Mouse (Mus musculus) macrophage (primary cell): Measurements from ENCODE around the gene Chst8. TPM values are rescaled to one million over a fixed set of nuclear protein-coding genes. Genes with fewer than 3 reads are reported as not detected.

ENCODE experiments used
- H3K27ac ChIP-seq: fragments of 350-480 bp; formaldehyde crosslinking; 2 replicates; pipeline ENCODE4 v1.9.0; 2021
- H3K36me3 ChIP-seq: fragments of 350-480 bp; formaldehyde crosslinking; 2 replicates; pipeline ENCODE4 v1.9.0; 2021; ENCODE audit errors: inconsistent target
- H3K4me3 ChIP-seq: fragments of 350-480 bp; formaldehyde crosslinking; 2 replicates; pipeline ENCODE4 v1.9.0; 2021; ENCODE audit errors: inconsistent target
- H3K79me2 ChIP-seq: fragments of 350-480 bp; formaldehyde crosslinking; 2 replicates; pipeline ENCODE4 v1.9.0; 2021; ENCODE audit errors: inconsistent target
- WGBS: methylation state at CpG from one replicate; pipeline ENCODE4 v1.1.7; 2026; ENCODE audit warnings: inconsistent platforms; ENCODE audit not compliant: missing documents; 5-methylcytosine and 5-hydroxymethylcytosine counted together
- polyA plus RNA-seq: library from polyadenylated mRNA; stranded (reverse); fragments of 250-400 nt; gene quantifications from 3 replicates; pipeline ENCODE4 v1.2.4, GENCODE M21; 2018; ENCODE audit warnings: inconsistent platforms

Gene Chst8
- polyA plus RNA-seq, 1 experiment from 2014 or later, result not detected

DNA sequence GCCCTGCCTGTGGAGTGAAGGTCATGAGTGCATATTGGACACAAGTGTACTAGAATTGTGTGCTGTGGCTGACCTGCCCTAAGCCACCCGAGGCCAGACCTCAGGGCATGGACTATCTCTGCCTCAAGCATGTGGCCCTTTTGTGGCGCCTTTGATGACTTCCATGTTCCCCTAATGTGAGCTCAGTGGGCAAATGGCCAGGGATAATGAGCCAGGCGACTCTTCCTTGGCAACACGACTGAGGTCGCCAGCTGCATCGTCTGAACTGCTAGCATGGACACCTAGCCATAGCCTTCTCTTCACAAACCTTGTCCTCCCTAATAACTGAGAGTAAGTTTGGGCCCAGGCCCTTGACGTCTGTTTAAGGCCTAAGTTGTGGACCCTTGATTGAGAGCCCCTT lies 4.5 kb upstream of the Chst8 start:
- H3K4me3 ChIP-seq, result no peak overlapping the region
- no peak overlapping the region for H3K27ac ChIP-seq
- H3K36me3 ChIP-seq, result no peaks in the 10 kb centered on the region
- no peaks in the 10 kb centered on the region for H3K79me2 ChIP-seq
- WGBS, result 82% methylated on average over 7 of the region's 7 CpGs

DNA sequence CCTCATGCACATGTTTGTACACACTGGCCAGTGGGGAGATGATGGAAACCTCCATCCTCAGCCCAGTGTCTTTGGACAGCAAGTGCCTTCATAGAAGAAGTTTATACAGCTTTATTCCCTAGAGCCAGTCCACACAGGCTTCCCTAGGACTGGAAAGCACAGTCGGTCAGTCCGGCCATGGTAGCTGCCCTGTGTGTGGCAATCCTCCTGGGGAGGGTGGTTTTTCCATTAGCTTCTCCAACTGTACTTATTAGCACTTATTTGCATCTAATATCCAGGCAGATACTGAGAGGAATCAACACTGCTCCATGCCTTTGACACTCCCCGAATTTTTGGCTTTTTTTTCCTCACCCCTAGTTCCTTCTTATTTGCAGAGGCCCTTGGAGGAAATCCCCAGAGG lies 2.3 kb upstream of the Chst8 start:
- 75% methylated on average over 3 of the region's 3 CpGs for WGBS
- H3K36me3 ChIP-seq, result no peaks in the 10 kb centered on the region
- no peaks in the 10 kb centered on the region for H3K79me2 ChIP-seq
- no peak overlapping the region for H3K27ac ChIP-seq
- H3K4me3 ChIP-seq, result no peak overlapping the region

DNA sequence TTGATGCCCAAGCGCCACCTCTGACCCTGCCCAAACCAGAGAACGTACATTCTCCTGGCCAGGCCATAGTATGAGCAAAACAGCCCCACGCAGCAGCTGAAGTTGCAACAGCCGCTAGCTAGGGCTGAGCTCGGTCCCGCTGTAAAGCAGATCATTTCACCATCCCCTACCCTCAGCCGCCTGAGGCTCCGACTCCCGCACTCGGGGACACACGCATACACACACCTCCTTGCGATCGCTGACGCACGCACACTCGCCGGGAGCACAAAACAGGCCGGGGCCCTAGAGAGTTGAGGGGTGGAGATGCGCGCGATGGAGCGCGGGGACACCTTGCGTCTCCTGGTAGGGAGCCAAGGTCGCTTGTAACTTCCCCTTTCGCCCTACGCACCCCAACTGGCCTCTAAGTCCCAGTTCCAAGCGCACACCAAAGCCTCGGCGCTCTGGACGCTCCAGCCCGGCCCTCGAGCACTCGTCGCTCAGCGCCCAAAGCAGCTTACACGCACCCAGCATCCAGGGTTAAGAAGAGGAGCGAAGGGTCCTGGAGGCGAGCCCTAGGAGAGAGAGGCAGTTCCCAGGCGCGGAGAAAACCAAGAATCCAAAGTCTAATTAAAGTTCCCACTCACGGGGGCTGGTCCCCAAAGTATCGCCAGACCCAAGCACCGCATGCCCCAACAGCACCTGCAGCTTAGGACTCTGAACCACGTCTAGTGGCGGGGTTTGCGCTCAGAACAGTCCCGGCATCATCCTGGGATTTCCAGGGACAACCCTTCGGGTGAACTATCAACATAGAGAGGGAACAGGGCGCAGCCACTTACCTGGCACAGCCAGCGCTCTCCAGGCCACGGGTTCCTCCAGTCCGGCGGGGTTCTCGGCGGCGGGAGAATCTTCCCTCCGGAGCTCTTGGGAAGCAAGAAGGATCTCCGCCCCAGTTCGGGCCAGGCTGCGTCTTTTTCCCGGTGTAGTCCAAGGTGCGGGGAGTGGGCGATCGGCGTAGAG lies 682 bp downstream of the Chst8 start:
- WGBS, result 4% methylated on average over 66 of the region's 66 CpGs
- no peak overlapping the region for H3K27ac ChIP-seq
- no peaks in the 10 kb centered on the region for H3K79me2 ChIP-seq
- H3K36me3 ChIP-seq, result no peaks in the 10 kb centered on the region
- H3K4me3 ChIP-seq, result no peak overlapping the region

DNA sequence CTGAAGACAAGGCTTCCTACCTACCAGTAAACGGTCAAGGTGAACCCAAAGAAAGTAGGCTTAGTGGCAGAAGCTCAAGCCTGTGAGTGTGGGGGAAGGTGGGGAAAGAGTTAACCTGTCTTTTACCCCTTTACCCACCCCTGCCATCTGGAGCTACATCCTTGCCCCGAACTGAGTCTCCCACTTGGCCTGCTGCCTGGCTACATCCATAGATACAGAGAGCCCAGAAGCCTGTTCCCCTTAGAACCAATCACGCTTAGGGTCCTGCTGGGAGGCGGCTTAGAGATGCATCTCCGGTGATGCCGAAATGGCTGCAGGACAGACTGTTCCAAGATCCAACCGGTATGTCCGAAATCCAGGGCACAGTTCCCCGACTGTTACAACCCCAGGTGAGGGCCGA lies 1.5 kb downstream of the Chst8 start:
- no peaks in the 10 kb centered on the region for H3K79me2 ChIP-seq
- no peaks in the 10 kb centered on the region for H3K36me3 ChIP-seq
- H3K4me3 ChIP-seq, result no peak overlapping the region
- H3K27ac ChIP-seq, result no peak overlapping the region
- 18% methylated on average over 10 of the region's 10 CpGs for WGBS

DNA sequence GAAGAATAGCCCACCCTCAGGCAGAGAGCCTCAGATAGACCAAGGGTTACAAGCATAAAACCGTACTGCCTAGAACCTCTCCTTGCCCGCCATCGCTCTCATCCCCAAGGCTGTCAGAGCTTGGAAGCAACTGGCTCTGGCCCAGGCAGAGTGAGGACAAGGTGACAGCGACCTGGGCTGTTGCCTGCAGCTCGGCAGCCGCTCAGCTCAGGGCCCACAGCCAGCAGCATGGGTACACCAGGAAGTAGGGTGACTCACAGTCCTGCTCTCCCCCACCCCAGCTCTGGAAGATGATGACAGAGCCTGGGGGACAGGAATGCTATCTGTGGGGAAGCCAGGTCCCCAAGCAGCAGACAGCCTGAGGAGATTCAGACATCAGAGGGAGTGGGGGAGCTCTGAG lies 6.2 kb downstream of the Chst8 start:
- 56% methylated on average over 6 of the region's 6 CpGs for WGBS
- no peaks in the 10 kb centered on the region for H3K79me2 ChIP-seq
- no peak overlapping the region for H3K27ac ChIP-seq
- H3K36me3 ChIP-seq, result no peaks in the 10 kb centered on the region
- no peak overlapping the region for H3K4me3 ChIP-seq

DNA sequence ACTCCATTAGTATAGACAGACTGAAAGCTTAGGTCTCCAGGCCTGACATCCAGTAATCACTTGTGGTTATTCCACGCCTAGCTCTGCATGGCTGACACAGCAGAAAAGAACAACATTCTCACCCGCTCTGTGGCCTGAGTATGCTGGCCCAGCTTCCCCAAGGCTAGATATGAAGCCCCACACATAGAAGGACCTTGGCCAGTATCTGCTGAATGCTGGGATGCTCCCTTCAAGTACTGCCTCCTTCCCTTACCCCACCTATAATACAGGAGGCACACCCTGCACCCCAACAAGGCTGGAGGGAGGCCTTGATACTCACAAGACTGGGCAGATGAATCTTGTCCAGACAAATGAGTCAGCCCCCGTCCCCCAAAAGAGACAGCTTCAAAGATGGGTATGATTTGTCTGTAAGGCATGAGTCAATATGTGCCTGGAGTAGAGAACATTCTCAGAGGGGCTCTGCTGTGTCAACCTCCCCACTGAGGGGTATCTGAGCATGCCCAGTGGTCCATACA lies 6.8 kb downstream of the Chst8 start:
- no peaks in the 10 kb centered on the region for H3K36me3 ChIP-seq
- H3K79me2 ChIP-seq, result no peaks in the 10 kb centered on the region
- H3K4me3 ChIP-seq, result no peak overlapping the region
- 86% methylated on average over 3 of the region's 3 CpGs for WGBS
- no peak overlapping the region for H3K27ac ChIP-seq

DNA sequence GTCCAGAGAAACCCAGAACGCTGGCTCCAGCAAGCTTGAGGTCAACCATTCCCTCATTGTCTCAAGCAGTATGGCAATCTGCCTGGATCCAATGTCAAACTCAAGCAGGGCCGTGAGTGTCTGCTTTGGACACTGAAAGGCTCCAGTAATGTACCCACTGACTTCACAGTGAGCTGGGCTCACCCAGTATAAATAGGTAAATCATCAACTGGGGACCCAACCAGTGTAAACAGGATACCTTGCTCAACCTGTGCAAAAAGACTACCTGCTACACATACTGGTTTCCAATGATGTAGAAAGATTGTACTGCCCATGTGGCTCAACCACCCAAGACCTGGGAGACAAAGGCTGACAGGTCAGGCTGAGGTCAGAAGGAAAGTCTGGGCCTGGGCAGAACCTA lies 7.5 kb downstream of the Chst8 start:
- 88% methylated on average over 2 of the region's 2 CpGs for WGBS
- Histone ChIP-seq H3K4me3 (no peak overlapping the region), H3K36me3 (no peaks in the 10 kb centered on the region), H3K79me2 (no peaks in the 10 kb centered on the region), H3K27ac (no peak overlapping the region)

DNA sequence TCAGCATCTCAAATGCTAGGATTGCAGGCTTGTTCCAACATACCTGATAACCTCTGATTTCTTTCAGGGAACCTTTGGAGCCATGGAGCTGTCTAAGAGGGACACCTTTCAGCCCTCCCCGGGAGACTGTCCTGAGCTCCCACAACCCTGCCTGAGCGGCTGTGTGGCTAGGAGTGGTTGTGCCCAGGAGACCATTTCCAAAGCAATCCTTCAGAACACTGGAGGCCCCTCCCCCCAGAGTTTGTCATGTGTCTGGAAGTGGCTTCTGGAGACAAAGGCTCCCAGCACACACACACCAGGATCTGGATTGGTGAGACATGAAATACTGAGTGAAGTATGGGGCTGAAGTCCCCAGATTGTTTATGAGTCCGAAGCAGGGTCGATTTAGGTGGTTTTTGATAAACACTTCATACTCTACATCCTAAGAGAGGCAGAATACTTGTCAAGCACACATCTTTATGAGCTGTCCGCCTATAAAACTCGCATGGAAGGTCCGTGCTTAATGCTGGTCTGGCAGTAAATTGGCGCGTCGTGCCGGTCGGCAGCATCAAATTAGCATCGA lies 12.5 kb downstream of the Chst8 start:
- WGBS, result 61% methylated on average over 13 of the region's 13 CpGs
- Histone ChIP-seq H3K4me3 (no peak overlapping the region), H3K79me2 (no peaks in the 10 kb centered on the region), H3K27ac (no peak overlapping the region), H3K36me3 (no peaks in the 10 kb centered on the region)

DNA sequence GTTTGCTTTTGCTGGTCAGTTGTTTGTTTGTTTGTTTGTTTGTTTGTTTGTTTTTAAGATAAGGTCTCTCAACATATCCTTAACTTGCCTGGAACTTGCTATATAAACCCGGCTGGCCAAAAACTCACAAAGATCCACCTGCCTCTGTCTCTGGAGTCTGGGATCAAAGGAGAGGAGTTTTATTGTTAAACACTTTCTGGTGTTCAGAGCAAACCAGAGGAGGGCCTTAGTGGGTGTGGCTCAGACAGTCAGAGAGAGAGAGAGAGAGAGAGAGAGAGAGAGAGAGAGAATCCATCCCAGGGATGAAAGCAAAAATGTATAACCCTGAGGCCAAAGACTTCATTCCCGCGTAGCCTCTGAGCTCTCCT lies 13.1 kb downstream of the Chst8 start:
- H3K79me2 ChIP-seq, result no peaks in the 10 kb centered on the region
- no peaks in the 10 kb centered on the region for H3K36me3 ChIP-seq
- no peak overlapping the region for H3K27ac ChIP-seq
- WGBS, result 17% methylated on average over 3 of the region's 3 CpGs
- H3K4me3 ChIP-seq, result no peak overlapping the region

DNA sequence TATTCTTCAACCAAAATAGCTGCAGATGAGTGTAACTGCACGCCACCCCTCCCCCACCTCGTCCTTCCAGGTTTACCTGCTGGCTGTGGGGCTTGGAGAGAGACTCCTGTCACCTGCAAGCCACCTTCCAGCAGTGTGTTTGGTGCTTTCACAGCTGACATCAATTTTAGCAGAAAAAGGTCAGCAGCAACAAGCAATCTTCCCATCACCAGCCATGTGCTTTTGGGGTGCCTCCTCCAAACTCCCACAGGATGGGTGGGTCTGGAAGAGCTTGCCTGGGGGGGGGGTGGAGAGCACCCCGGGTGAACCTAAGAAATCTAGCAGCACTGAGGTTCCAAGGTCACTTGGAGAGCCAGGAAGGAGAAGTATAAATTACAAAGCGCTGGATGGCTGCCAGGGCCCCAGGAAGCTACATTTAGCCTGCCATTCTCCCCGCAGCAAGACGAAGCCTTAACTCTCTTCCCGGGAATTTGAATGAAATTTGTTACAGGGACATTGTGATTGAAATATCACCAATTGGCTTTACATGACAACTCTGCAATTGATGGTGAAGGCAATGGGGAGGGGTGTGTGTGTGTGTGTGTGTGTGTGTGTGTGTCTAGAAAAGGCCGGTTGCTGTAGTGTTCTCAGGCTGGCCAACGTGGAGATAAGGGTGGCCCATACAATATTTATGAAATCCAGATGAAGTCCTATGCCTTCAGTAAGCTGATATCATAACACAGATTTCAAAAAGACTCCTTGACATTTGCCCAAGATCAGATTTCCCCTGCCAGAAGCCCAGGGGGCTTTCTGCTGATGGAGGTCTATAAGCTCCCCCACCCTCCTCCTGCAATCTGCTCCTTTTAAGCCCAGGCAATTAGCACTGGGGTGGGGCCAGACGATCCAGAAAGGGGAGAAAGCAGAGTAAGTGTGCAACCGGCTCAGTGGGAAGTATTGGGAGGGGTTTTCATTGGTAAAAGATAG lies 13.8 kb downstream of the Chst8 start:
- no peaks in the 10 kb centered on the region for H3K36me3 ChIP-seq
- no peak overlapping the region for H3K4me3 ChIP-seq
- H3K79me2 ChIP-seq, result no peaks in the 10 kb centered on the region
- H3K27ac ChIP-seq, result no peak overlapping the region
- WGBS, result 11% methylated on average over 11 of the region's 11 CpGs

DNA sequence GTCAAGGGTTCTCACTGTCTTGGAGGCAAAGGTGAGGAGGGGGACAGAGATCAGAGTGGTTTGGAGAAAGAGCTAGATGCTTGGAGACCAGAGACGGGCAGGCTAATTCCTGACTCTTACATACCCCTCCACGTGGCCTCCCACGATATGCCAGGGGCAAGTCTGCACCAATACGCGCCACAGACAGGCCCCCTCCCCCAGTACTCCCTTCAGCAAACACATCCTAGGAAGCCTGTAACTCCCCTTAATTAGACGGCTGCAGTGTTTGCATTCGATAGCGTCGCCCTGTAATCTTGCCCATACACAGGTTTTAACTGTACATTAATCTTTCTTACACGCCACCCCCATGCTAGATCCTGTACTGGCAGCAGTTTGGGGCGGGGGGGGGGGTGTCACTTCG lies 14.5 kb downstream of the Chst8 start:
- Histone ChIP-seq H3K36me3 (no peaks in the 10 kb centered on the region), H3K79me2 (no peaks in the 10 kb centered on the region), H3K4me3 (no peak overlapping the region), H3K27ac (no peak overlapping the region)
- 10% methylated on average over 12 of the region's 12 CpGs for WGBS

DNA sequence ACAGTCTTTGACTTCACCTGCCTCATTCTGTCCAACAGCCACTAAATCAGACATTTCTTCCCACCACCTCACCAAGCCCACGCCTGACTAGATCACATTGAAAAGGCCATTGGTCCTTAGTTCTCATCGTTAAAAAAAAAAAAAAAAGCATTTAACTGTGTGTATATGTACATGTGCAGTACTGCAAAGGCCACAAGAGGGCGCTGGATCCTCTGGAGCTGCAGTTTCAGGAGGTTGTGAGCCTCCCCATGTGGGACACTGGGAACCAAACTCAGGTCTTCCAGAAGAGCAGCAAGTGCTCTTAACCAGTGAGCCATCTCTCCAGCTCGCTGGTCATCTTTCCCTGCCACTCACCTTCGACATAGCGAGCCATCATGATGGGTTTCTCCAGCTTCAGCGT lies 22.1 kb downstream of the Chst8 start:
- 69% methylated on average over 6 of the region's 7 CpGs for WGBS
- Histone ChIP-seq H3K4me3 (no peak overlapping the region), H3K27ac (no peak overlapping the region), H3K79me2 (no peaks in the 10 kb centered on the region), H3K36me3 (no peaks in the 10 kb centered on the region)

DNA sequence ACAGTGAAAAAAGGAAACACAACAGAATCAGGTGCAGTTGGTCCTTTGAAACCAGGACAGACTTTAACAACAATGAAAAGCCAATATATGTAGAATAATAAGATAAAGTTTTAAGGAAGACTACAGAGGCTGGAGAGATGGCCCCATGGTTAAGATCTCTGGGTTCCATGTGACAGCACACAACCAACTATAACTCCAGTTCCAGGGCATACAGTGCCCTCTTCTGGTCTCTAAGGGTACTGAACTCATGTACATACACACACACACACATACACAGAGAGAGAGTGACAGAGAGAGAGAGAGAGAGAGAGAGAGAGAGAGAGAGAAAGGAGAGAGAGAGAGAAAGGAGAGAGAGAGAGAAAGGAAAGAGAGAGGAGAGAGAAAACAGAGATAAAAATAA lies 25.3 kb downstream of the Chst8 start:
- H3K4me3 ChIP-seq, result no peak overlapping the region
- no peaks in the 10 kb centered on the region for H3K79me2 ChIP-seq
- no peak overlapping the region for H3K27ac ChIP-seq
- H3K36me3 ChIP-seq, result no peaks in the 10 kb centered on the region

DNA sequence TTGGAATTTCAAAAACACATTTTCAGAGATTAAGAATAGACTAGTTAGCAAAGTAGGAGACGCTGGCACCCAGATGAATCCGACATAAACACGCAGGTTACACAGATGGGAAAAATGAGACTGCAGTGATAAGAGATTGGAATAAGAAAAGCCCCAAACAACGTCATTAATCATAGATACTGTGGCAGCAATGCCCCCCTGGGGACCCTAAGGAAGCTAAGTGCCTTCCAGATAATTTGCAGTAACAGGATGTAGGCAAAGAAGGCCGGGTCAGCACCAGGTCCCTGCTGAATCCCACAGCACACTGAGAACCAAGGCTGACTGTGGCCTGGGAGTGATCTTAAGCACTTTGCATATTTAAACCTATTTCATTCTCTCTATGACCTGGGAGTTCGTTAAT lies 27.5 kb downstream of the Chst8 start:
- WGBS, result 59% methylated on average over 6 of the region's 6 CpGs
- H3K79me2 ChIP-seq, result no peaks in the 10 kb centered on the region
- H3K36me3 ChIP-seq, result no peaks in the 10 kb centered on the region
- no peak overlapping the region for H3K4me3 ChIP-seq
- no peak overlapping the region for H3K27ac ChIP-seq
